Mouse (Mus musculus) forebrain, embryonic 12.5 days (tissue): ENCODE data around the gene Fubp1. TPM values are rescaled to one million over a fixed set of nuclear protein-coding genes. Genes with fewer than 3 reads are reported as not detected.

Experiments
- polyA plus RNA-seq: library from polyadenylated mRNA; unstranded; fragments of >200 nt; fragmentation: Nextera tagmentation; extraction: Ambion mirVana; gene quantifications from 2 replicates; pipeline ENCODE4 v1.2.1, GENCODE M21; 2016

Fubp1 gene
- polyA plus RNA-seq, 1 experiment from 2014 or later: 437 TPM

Other genes with a start within 250 kb of the Fubp1 start
- gene Gipc2, start 44.2 kb upstream of the Fubp1 start, polyA plus RNA-seq: 1.4 and 2.1 TPM in 2 replicates
- gene Dnajb4, start 120 bp upstream of the Fubp1 start, polyA plus RNA-seq: 26.6 and 28.7 TPM in 2 replicates
- 3.4 and 6.3 TPM in 2 replicates for gene Nexn, start 55.9 kb downstream of the Fubp1 start, polyA plus RNA-seq
- gene Miga1, start 130.0 kb downstream of the Fubp1 start, polyA plus RNA-seq: 25.5 and 27.9 TPM in 2 replicates
- 67.4 and 72.9 TPM in 2 replicates for gene Usp33, start 136.1 kb downstream of the Fubp1 start, polyA plus RNA-seq
- 51.7 and 53.1 TPM in 2 replicates for gene Zzz3, start 185.1 kb downstream of the Fubp1 start, polyA plus RNA-seq